Mouse (Mus musculus): ENCODE results near the gene D8Ertd738e. TPM values are rescaled to one million over a fixed set of nuclear protein-coding genes. Genes with fewer than 3 reads are reported as not detected.

Gene D8Ertd738e
- polyA plus RNA-seq, 1 experiment = not detected

GRCm38 (mm10) chr8:84220105-84220504 is 29.4 kb downstream of the D8Ertd738e start:
- Histone ChIP-seq H3K4me3 (ENCODE audit: insufficient read depth, low read depth, low read length) (no peak overlapping the region), H3K27ac (ENCODE audit: insufficient read depth, low read depth, low read length) (no peak overlapping the region), H3K4me1 (ENCODE audit: control insufficient read depth, insufficient read depth, low read length) (no peaks in the 10 kb centered on the region)
- TF ChIP-seq CTCF (IDR thresholded peaks at IDR 0.05; ENCODE audit: insufficient read depth, low read depth, low read length) = no peak
- TF ChIP-seq POLR2A (IDR thresholded peaks at IDR 0.05; ENCODE audit: insufficient read depth, low read depth, low read length) = no peak
- WGBS = 76% methylated on average over 7 of the region's 7 CpGs

GRCm38 (mm10) chr8:84218143-84218542 is 31.4 kb downstream of the D8Ertd738e start:
- Histone ChIP-seq H3K4me3 (ENCODE audit: insufficient read depth, low read depth, low read length) (no peak overlapping the region), H3K27ac (ENCODE audit: insufficient read depth, low read depth, low read length) (no peak overlapping the region), H3K4me1 (ENCODE audit: control insufficient read depth, insufficient read depth, low read length) (no peaks in the 10 kb centered on the region)
- WGBS = 84% methylated on average over 5 of the region's 5 CpGs
- TF ChIP-seq POLR2A (IDR thresholded peaks at IDR 0.05; ENCODE audit: insufficient read depth, low read depth, low read length) = no peak
- no peak for TF ChIP-seq CTCF (IDR thresholded peaks at IDR 0.05; ENCODE audit: insufficient read depth, low read depth, low read length)

- TF ChIP-seq CTCF (IDR thresholded peaks at IDR 0.05; ENCODE audit: insufficient read depth, low read depth, low read length) (no peak), POLR2A (IDR thresholded peaks at IDR 0.05; ENCODE audit: insufficient read depth, low read depth, low read length) (no peak)
- Histone ChIP-seq H3K27ac (ENCODE audit: insufficient read depth, low read depth, low read length) (no peak overlapping the region), H3K4me3 (ENCODE audit: insufficient read depth, low read depth, low read length) (no peak overlapping the region), H3K4me1 (ENCODE audit: control insufficient read depth, insufficient read depth, low read length) (no peaks in the 10 kb centered on the region)
- 94% methylated on average over 11 of the region's 11 CpGs for WGBS
These were observed 32.3 kb downstream of the D8Ertd738e start for GRCm38 (mm10) chr8:84217206-84217605.

GRCm38 (mm10) chr8:84213277-84213676 is 36.2 kb downstream of the D8Ertd738e start:
- 90% methylated on average over 4 of the region's 4 CpGs for WGBS
- H3K4me1 ChIP-seq (ENCODE audit: control insufficient read depth, insufficient read depth, low read length) = peaks cover 18% of the 10 kb centered on the region
- H3K4me3 ChIP-seq (ENCODE audit: insufficient read depth, low read depth, low read length) = no peak overlapping the region
- no peak overlapping the region for H3K27ac ChIP-seq (ENCODE audit: insufficient read depth, low read depth, low read length)
- TF ChIP-seq CTCF (IDR thresholded peaks at IDR 0.05; ENCODE audit: insufficient read depth, low read depth, low read length) (no peak), POLR2A (IDR thresholded peaks at IDR 0.05; ENCODE audit: insufficient read depth, low read depth, low read length) (no peak)

GRCm38 (mm10) chr8:84211881-84212563 is 37.5 kb downstream of the D8Ertd738e start:
- WGBS = 92% methylated on average over 31 of the region's 31 CpGs
- no peak for TF ChIP-seq CTCF (IDR thresholded peaks at IDR 0.05; ENCODE audit: insufficient read depth, low read depth, low read length)
- TF ChIP-seq POLR2A (IDR thresholded peaks at IDR 0.05; ENCODE audit: insufficient read depth, low read depth, low read length) = no peak
- H3K4me1 ChIP-seq (ENCODE audit: control insufficient read depth, insufficient read depth, low read length) = peaks cover 22% of the 10 kb centered on the region

GRCm38 (mm10) chr8:84211202-84211601 is 38.3 kb downstream of the D8Ertd738e start:
- TF ChIP-seq CTCF (IDR thresholded peaks at IDR 0.05; ENCODE audit: insufficient read depth, low read depth, low read length) = no peak
- TF ChIP-seq POLR2A (IDR thresholded peaks at IDR 0.05; ENCODE audit: insufficient read depth, low read depth, low read length) = no peak
- peaks cover 22% of the 10 kb centered on the region for H3K4me1 ChIP-seq (ENCODE audit: control insufficient read depth, insufficient read depth, low read length)
- no peak overlapping the region for H3K27ac ChIP-seq (ENCODE audit: insufficient read depth, low read depth, low read length)
- whole genome bisulfite sequencing = 88% methylated on average over 3 of the region's 3 CpGs
- no peak overlapping the region for H3K4me3 ChIP-seq (ENCODE audit: insufficient read depth, low read depth, low read length)

More at GRCm38 (mm10) chr8:84211881-84212563, 37.5 kb downstream of the D8Ertd738e start:
- Histone ChIP-seq H3K4me3 (ENCODE audit: insufficient read depth, low read depth, low read length) (no peak overlapping the region), H3K27ac (ENCODE audit: insufficient read depth, low read depth, low read length) (no peak overlapping the region)

GRCm38 (mm10) chr8:84210167-84210791 is 39.2 kb downstream of the D8Ertd738e start:
- WGBS = 53% methylated on average over 34 of the region's 34 CpGs
- no peak for TF ChIP-seq POLR2A (IDR thresholded peaks at IDR 0.05; ENCODE audit: insufficient read depth, low read depth, low read length)
- TF ChIP-seq CTCF (IDR thresholded peaks at IDR 0.05; ENCODE audit: insufficient read depth, low read depth, low read length) = peak; percentile 87
- Histone ChIP-seq H3K4me1 (ENCODE audit: control insufficient read depth, insufficient read depth, low read length) (peaks cover 22% of the 10 kb centered on the region), H3K4me3 (ENCODE audit: insufficient read depth, low read depth, low read length) (peak overlapping the region; percentile 26), H3K27ac (ENCODE audit: insufficient read depth, low read depth, low read length) (peak overlapping the region; percentile 37; the same call in 1 of the 2 replicates)

GRCm38 (mm10) chr8:84208381-84209380 is 40.8 kb downstream of the D8Ertd738e start:
- Histone ChIP-seq H3K27ac (ENCODE audit: insufficient read depth, low read depth, low read length) (peak overlapping the region; percentile 2; the same call in 1 of the 2 replicates), H3K4me3 (ENCODE audit: insufficient read depth, low read depth, low read length) (no peak overlapping the region), H3K4me1 (ENCODE audit: control insufficient read depth, insufficient read depth, low read length) (peaks cover 27% of the 10 kb centered on the region)
- WGBS = 35% methylated on average over 17 of the region's 17 CpGs
- no peak for TF ChIP-seq POLR2A (IDR thresholded peaks at IDR 0.05; ENCODE audit: insufficient read depth, low read depth, low read length)
- no peak for TF ChIP-seq CTCF (IDR thresholded peaks at IDR 0.05; ENCODE audit: insufficient read depth, low read depth, low read length)
